Mouse (Mus musculus): ENCODE results near the gene Dnase2a. TPM values are rescaled to one million over a fixed set of nuclear protein-coding genes. Genes with fewer than 3 reads are reported as not detected.

The Dnase2a gene
- polyA plus RNA-seq, 1 experiment = 9.0 TPM

GRCm38 (mm10) chr8:84963952-84964351 is 55.6 kb downstream of the Dnase2a start:
- Histone ChIP-seq H3K36me3 (ENCODE audit: control insufficient read depth, insufficient read depth) (peaks cover 10% of the 10 kb centered on the region), H3K27me3 (ENCODE audit: control insufficient read depth, insufficient read depth, insufficient read length) (no peaks in the 10 kb centered on the region), H3K79me3 (ENCODE audit: low read depth) (peaks cover 2% of the 10 kb centered on the region), H3ac (ENCODE audit: control insufficient read depth, insufficient read length, low read depth) (no peak overlapping the region), H3K4me3 (ENCODE audit: insufficient read depth, poor library complexity, severe bottlenecking) (no peak overlapping the region), H3K79me2 (ENCODE audit: control insufficient read depth, insufficient read depth) (peaks cover 19% of the 10 kb centered on the region)
- TF ChIP-seq CTCF (IDR thresholded peaks at IDR 0.05; ENCODE audit: control insufficient read depth, insufficient read depth, insufficient read length) (no peak), MAX (IDR thresholded peaks at IDR 0.05) (no peak), MYOD1 (IDR thresholded peaks at IDR 0.05; ENCODE audit: control insufficient read depth, insufficient read length, low read depth) (no peak), USF1 (IDR thresholded peaks at IDR 0.05; ENCODE audit: low read depth) (no peak), MYOG (IDR thresholded peaks at IDR 0.05; ENCODE audit: control insufficient read depth, extremely low read depth, insufficient read length) (no peak), CEBPB (IDR thresholded peaks at IDR 0.05; ENCODE audit: low read depth) (no peak), FOSL1 (IDR thresholded peaks at IDR 0.05; ENCODE audit: insufficient read depth, low read length, poor library complexity, severe bottlenecking) (no peak)

DNA sequence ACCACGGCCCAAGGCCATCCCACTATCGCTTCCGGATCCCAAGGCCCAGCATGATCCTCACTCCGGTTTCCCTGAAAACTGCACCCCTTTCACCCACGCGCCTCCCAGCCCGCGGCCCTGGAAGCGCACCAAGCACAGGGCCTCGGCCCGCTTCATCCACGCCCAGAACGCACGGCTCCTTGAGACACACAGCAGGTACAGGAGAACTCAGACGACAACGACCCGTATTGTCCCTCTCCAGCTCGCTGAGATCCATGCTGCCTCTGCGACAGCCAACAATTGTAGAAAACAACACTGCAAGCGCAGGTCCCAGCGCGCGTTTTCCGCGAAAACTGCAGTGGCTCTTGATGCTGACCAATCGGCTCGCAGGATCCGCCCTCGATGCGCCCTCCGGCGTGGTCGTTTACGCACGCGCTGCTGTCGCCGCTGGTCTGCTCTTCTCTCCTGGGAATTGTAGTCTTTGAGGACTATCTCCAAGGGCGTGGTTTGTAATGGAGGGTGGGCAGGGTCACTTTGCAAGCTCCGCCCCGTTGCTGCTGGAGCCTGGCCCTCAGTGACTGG is 57.5 kb downstream of the Dnase2a start:
- H3K79me2 ChIP-seq (ENCODE audit: control insufficient read depth, insufficient read depth) = peaks cover 38% of the 10 kb centered on the region
- peaks cover 10% of the 10 kb centered on the region for H3K36me3 ChIP-seq (ENCODE audit: control insufficient read depth, insufficient read depth)
- peak; percentile 69 for TF ChIP-seq MAX (IDR thresholded peaks at IDR 0.05)
- TF ChIP-seq USF1 (IDR thresholded peaks at IDR 0.05; ENCODE audit: low read depth) = no peak
- no peaks in the 10 kb centered on the region for H3K27me3 ChIP-seq (ENCODE audit: control insufficient read depth, insufficient read depth, insufficient read length)
- peak overlapping the region; percentile 48 for H3K4me3 ChIP-seq (ENCODE audit: insufficient read depth, poor library complexity, severe bottlenecking)
- peak overlapping the region; percentile 70 for H3ac ChIP-seq (ENCODE audit: control insufficient read depth, insufficient read length, low read depth)
- H3K79me3 ChIP-seq (ENCODE audit: low read depth) = peaks cover 13% of the 10 kb centered on the region

- peaks cover 16% of the 10 kb centered on the region for H3K79me3 ChIP-seq (ENCODE audit: low read depth)
- peaks cover 45% of the 10 kb centered on the region for H3K79me2 ChIP-seq (ENCODE audit: control insufficient read depth, insufficient read depth)
- no peak overlapping the region for H3ac ChIP-seq (ENCODE audit: control insufficient read depth, insufficient read length, low read depth)
- H3K36me3 ChIP-seq (ENCODE audit: control insufficient read depth, insufficient read depth) = peaks cover 13% of the 10 kb centered on the region
- H3K4me3 ChIP-seq (ENCODE audit: insufficient read depth, poor library complexity, severe bottlenecking) = no peak overlapping the region
- H3K27me3 ChIP-seq (ENCODE audit: control insufficient read depth, insufficient read depth, insufficient read length) = no peaks in the 10 kb centered on the region
- no peak for TF ChIP-seq USF1 (IDR thresholded peaks at IDR 0.05; ENCODE audit: low read depth)
- TF ChIP-seq FOSL1 (IDR thresholded peaks at IDR 0.05; ENCODE audit: insufficient read depth, low read length, poor library complexity, severe bottlenecking) = no peak
- no peak for TF ChIP-seq MAX (IDR thresholded peaks at IDR 0.05)
- no peak for TF ChIP-seq CEBPB (IDR thresholded peaks at IDR 0.05; ENCODE audit: low read depth)
- no peak for TF ChIP-seq MYOD1 (IDR thresholded peaks at IDR 0.05; ENCODE audit: control insufficient read depth, insufficient read length, low read depth)
- TF ChIP-seq CTCF (IDR thresholded peaks at IDR 0.05; ENCODE audit: control insufficient read depth, insufficient read depth, insufficient read length) = no peak
- TF ChIP-seq MYOG (IDR thresholded peaks at IDR 0.05; ENCODE audit: control insufficient read depth, extremely low read depth, insufficient read length) = no peak
These were observed 58.2 kb downstream of the Dnase2a start for GRCm38 (mm10) chr8:84966603-84967002.

GRCm38 (mm10) chr8:84967532-84968304 is 59.4 kb downstream of the Dnase2a start:
- Histone ChIP-seq H3K79me2 (ENCODE audit: control insufficient read depth, insufficient read depth) (peaks cover 45% of the 10 kb centered on the region), H3K27me3 (ENCODE audit: control insufficient read depth, insufficient read depth, insufficient read length) (no peaks in the 10 kb centered on the region), H3ac (ENCODE audit: control insufficient read depth, insufficient read length, low read depth) (no peak overlapping the region), H3K36me3 (ENCODE audit: control insufficient read depth, insufficient read depth) (peaks cover 21% of the 10 kb centered on the region), H3K4me3 (ENCODE audit: insufficient read depth, poor library complexity, severe bottlenecking) (no peak overlapping the region), H3K79me3 (ENCODE audit: low read depth) (peaks cover 16% of the 10 kb centered on the region)
- no peak for TF ChIP-seq MYOD1 (IDR thresholded peaks at IDR 0.05; ENCODE audit: control insufficient read depth, insufficient read length, low read depth)
- TF ChIP-seq CEBPB (IDR thresholded peaks at IDR 0.05; ENCODE audit: low read depth) = no peak
- TF ChIP-seq MYOG (IDR thresholded peaks at IDR 0.05; ENCODE audit: control insufficient read depth, extremely low read depth, insufficient read length) = no peak
- TF ChIP-seq MAX (IDR thresholded peaks at IDR 0.05) = no peak
- TF ChIP-seq USF1 (IDR thresholded peaks at IDR 0.05; ENCODE audit: low read depth) = no peak
- TF ChIP-seq CTCF (IDR thresholded peaks at IDR 0.05; ENCODE audit: control insufficient read depth, insufficient read depth, insufficient read length) = no peak
- no peak for TF ChIP-seq FOSL1 (IDR thresholded peaks at IDR 0.05; ENCODE audit: insufficient read depth, low read length, poor library complexity, severe bottlenecking)

DNA sequence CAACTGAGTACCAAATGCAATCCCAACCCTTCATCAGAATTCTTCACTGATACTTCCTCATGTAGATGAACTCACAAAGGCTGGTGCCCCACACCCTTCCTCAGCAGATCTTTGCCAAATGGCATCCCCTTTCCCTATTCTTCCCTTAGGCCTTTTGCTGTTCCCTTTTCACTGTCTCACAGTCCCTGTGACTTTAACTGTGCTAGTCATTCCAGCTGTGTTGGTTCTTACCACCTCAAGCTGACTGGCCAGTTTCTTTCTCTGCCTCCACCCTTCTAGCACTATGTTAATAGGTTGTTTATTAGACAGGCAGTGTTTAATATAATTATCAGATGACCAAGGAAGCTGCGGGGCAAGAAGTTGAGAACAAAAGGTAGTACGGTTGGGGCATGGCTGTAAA is 60.3 kb downstream of the Dnase2a start:
- Histone ChIP-seq H3K4me3 (ENCODE audit: insufficient read depth, poor library complexity, severe bottlenecking) (peak overlapping the region; percentile 55), H3K79me2 (ENCODE audit: control insufficient read depth, insufficient read depth) (peaks cover 45% of the 10 kb centered on the region), H3ac (ENCODE audit: control insufficient read depth, insufficient read length, low read depth) (peak overlapping the region; percentile 19), H3K36me3 (ENCODE audit: control insufficient read depth, insufficient read depth) (peaks cover 21% of the 10 kb centered on the region), H3K79me3 (ENCODE audit: low read depth) (peaks cover 16% of the 10 kb centered on the region), H3K27me3 (ENCODE audit: control insufficient read depth, insufficient read depth, insufficient read length) (no peaks in the 10 kb centered on the region)
- no peak for TF ChIP-seq MYOG (IDR thresholded peaks at IDR 0.05; ENCODE audit: control insufficient read depth, extremely low read depth, insufficient read length)
- no peak for TF ChIP-seq CEBPB (IDR thresholded peaks at IDR 0.05; ENCODE audit: low read depth)
- no peak for TF ChIP-seq CTCF (IDR thresholded peaks at IDR 0.05; ENCODE audit: control insufficient read depth, insufficient read depth, insufficient read length)
- no peak for TF ChIP-seq MYOD1 (IDR thresholded peaks at IDR 0.05; ENCODE audit: control insufficient read depth, insufficient read length, low read depth)
- no peak for TF ChIP-seq USF1 (IDR thresholded peaks at IDR 0.05; ENCODE audit: low read depth)
- TF ChIP-seq MAX (IDR thresholded peaks at IDR 0.05) = no peak
- TF ChIP-seq FOSL1 (IDR thresholded peaks at IDR 0.05; ENCODE audit: insufficient read depth, low read length, poor library complexity, severe bottlenecking) = no peak
